Mouse (Mus musculus) gastrocnemius, adult 18-20 months (tissue): ENCODE results near the gene Srsf3. TPM values are rescaled to one million over a fixed set of nuclear protein-coding genes. Genes with fewer than 3 reads are reported as not detected.
A peak's percentile ranks its signal among the peaks of the same experiment; 100 is the strongest.

ENCODE experiments used
- DNase-seq: peaks from one replicate; pipeline ENCODE4 v3.0.0; 2021; ENCODE audit warnings: low spot score
- total RNA-seq, 2 experiments: library from RNA; stranded (reverse); gene quantifications; 2 replicates each; pipeline ENCODE4 v1.2.3; 2021

Gene Srsf3
- total RNA-seq, 2 experiments from 2014 or later, result 37.4 to 48.6 TPM

- no peak for DNase-seq
Observed at GRCm38 (mm10) chr17:29044925-29045319, 12.5 kb downstream of the Srsf3 start.

- peak; percentile 25 for DNase-seq
Observed at GRCm38 (mm10) chr17:29045741-29046530, 13.5 kb downstream of the Srsf3 start.

GRCm38 (mm10) chr17:29046863-29047262 lies 14.4 kb downstream of the Srsf3 start:
- DNase-seq, result no peak

GRCm38 (mm10) chr17:29047697-29048514 lies 15.5 kb downstream of the Srsf3 start:
- DNase-seq, result no peak

GRCm38 (mm10) chr17:29048748-29049507 lies 16.5 kb downstream of the Srsf3 start:
- peak; percentile 84 for DNase-seq

GRCm38 (mm10) chr17:29049508-29049889 lies 17.1 kb downstream of the Srsf3 start:
- no peak for DNase-seq

- no peak for DNase-seq
Observed at GRCm38 (mm10) chr17:29049923-29050322, 17.5 kb downstream of the Srsf3 start.

- DNase-seq, result peak; percentile 77
Observed at GRCm38 (mm10) chr17:29050791-29051190, 18.4 kb downstream of the Srsf3 start.

- DNase-seq, result no peak
Observed at GRCm38 (mm10) chr17:29053067-29053466, 20.6 kb downstream of the Srsf3 start.

- peak; percentile 70 for DNase-seq
Observed at GRCm38 (mm10) chr17:29053841-29054240, 21.4 kb downstream of the Srsf3 start.

GRCm38 (mm10) chr17:29054429-29054828 lies 22.0 kb downstream of the Srsf3 start:
- no peak for DNase-seq

- DNase-seq, result no peak
Observed at GRCm38 (mm10) chr17:29055586-29055985, 23.2 kb downstream of the Srsf3 start.

GRCm38 (mm10) chr17:29056207-29056606 lies 23.8 kb downstream of the Srsf3 start:
- no peak for DNase-seq

- DNase-seq, result no peak
Observed at GRCm38 (mm10) chr17:29056699-29057151, 24.3 kb downstream of the Srsf3 start.

- no peak for DNase-seq
Observed at GRCm38 (mm10) chr17:29057361-29057890, 25.0 kb downstream of the Srsf3 start.

- peak; percentile 62 for DNase-seq
Observed at GRCm38 (mm10) chr17:29057961-29058360, 25.5 kb downstream of the Srsf3 start.

- no peak for DNase-seq
Observed at GRCm38 (mm10) chr17:29058487-29058886, 26.1 kb downstream of the Srsf3 start.

GRCm38 (mm10) chr17:29059581-29059980 lies 27.2 kb downstream of the Srsf3 start:
- no peak for DNase-seq

- DNase-seq, result no peak
Observed at GRCm38 (mm10) chr17:29060946-29061345, 28.5 kb downstream of the Srsf3 start.

GRCm38 (mm10) chr17:29062119-29063035 lies 29.9 kb downstream of the Srsf3 start:
- peak; percentile 51 for DNase-seq
